Mouse (Mus musculus) bone marrow, adult 2 months (tissue): ENCODE data around the gene Rsph14. TPM values are rescaled to one million over a fixed set of nuclear protein-coding genes. Genes with fewer than 3 reads are reported as not detected.

ENCODE experiments used
- H3K27ac ChIP-seq: fragments of 200-500 bp; 2 replicates; pipeline ENCODE4 v1.5.1; 2012; ENCODE audit warnings: low read depth, mild to moderate bottlenecking, control low read depth, inconsistent platforms, low read length; ENCODE audit not compliant: control insufficient read depth, poor library complexity, insufficient read depth
- H3K4me1 ChIP-seq: fragments of 200-500 bp; 2 replicates; pipeline ENCODE4 v1.6.1; 2011; ENCODE audit warnings: low read length; ENCODE audit not compliant: control insufficient read depth, insufficient read depth
- H3K4me3 ChIP-seq: fragments of 200-500 bp; replicated peaks from 2 replicates; pipeline ENCODE3; 2011; ENCODE audit warnings: mild to moderate bottlenecking, low read depth, low read length, control low read depth; ENCODE audit not compliant: control insufficient read depth
- CTCF ChIP-seq: fragments of 200-500 bp; IDR thresholded peaks from 2 replicates; pipeline ENCODE4 v1.5.1; 2011; ENCODE audit warnings: low read length, control low read depth; ENCODE audit not compliant: control insufficient read depth, insufficient read depth
- POLR2A ChIP-seq: fragments of 200-500 bp; IDR thresholded peaks from 2 replicates; pipeline ENCODE4 v1.6.1; 2011; ENCODE audit warnings: low read depth, mild to moderate bottlenecking, control low read depth, low read length, borderline replicate concordance; ENCODE audit not compliant: control insufficient read depth
- WGBS: fragments of 180-500 bp; shearing (Covaris S2); methylation state at CpG from one replicate; pipeline ENCODE4 v1.1.7; 2018; 5-methylcytosine and 5-hydroxymethylcytosine counted together
- polyA plus RNA-seq: library from polyadenylated mRNA; stranded (reverse); fragments of >200 nt; gene quantifications from 2 replicates; pipeline ENCODE4 v1.2.4, GENCODE M21; 2011; ENCODE audit warnings: low replicate concordance; ENCODE audit not compliant: missing spikeins, insufficient read depth, insufficient read length

The Rsph14 gene
- polyA plus RNA-seq, 1 experiment, result not detected

DNA sequence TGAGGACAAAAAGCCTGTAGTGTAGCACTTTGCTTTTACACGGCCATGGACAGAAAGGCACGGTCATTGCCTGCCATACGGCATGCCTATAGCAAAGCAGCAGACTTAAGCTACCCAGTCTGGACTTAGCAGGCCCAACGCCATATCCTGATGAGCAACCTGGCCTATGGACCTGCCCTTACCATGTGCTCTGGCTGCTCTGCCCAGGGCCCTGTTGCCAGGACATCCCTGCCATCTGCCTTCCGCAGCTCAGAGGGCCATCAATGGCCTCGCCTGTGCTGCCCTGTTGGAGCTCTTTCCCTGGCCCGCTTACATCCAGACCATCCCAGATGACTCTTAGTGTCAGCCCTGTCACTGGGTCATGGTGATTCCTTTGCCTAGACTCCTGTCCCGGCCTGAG is 31.0 kb downstream of the Rsph14 start:
- no peak for TF ChIP-seq CTCF
- no peak for TF ChIP-seq POLR2A
- no peaks in the 10 kb centered on the region for H3K4me1 ChIP-seq
- 85% methylated on average over 8 of the region's 8 CpGs for WGBS
- H3K27ac ChIP-seq, result no peak overlapping the region
- no peak overlapping the region for H3K4me3 ChIP-seq

DNA sequence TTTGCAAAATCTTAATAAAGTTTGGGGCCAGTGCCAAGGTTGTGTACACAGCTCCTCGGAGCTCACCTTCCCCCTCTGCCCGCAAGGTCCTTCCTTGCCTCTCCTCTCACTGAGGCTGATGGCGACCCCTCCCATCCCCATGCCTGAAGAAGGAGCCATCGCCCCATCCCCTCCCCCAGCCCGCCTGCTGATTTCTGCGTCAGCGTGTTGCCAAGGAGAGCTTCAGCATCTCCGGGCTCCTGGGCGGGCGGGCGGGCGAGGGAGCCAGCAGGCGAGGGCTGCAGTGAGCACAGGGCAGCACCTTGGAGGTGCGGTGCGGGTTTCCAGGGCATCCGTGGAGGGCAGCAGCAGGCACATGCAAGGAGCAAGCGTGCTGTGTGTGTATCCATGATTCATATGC is 37.0 kb downstream of the Rsph14 start:
- H3K27ac ChIP-seq, result no peak overlapping the region
- H3K4me1 ChIP-seq, result no peaks in the 10 kb centered on the region
- TF ChIP-seq POLR2A (no peak), CTCF (no peak)
- 70% methylated on average over 17 of the region's 17 CpGs for WGBS
- no peak overlapping the region for H3K4me3 ChIP-seq

DNA sequence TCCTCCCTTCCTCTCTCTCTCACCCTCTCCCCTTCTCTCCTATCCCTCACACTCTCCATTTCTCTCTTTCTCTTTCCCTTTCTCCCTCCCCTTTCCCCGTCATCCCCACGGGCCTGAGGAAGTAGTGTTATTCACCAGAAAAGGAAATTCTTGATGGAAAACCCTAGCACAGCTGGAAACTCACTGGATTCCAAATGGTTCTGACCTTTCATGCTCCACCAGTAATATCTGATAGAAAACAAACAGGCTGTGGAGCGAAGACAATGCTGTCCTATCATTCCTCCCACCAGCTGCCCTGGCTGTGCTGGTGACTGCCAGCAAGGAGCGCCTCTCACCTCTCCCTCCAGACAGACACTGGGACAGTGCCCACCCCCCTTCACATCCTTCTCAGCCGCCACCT is 37.5 kb downstream of the Rsph14 start:
- TF ChIP-seq CTCF (no peak), POLR2A (no peak)
- H3K4me3 ChIP-seq, result no peak overlapping the region
- H3K27ac ChIP-seq, result no peak overlapping the region
- 57% methylated on average over 5 of the region's 5 CpGs for WGBS
- no peaks in the 10 kb centered on the region for H3K4me1 ChIP-seq

DNA sequence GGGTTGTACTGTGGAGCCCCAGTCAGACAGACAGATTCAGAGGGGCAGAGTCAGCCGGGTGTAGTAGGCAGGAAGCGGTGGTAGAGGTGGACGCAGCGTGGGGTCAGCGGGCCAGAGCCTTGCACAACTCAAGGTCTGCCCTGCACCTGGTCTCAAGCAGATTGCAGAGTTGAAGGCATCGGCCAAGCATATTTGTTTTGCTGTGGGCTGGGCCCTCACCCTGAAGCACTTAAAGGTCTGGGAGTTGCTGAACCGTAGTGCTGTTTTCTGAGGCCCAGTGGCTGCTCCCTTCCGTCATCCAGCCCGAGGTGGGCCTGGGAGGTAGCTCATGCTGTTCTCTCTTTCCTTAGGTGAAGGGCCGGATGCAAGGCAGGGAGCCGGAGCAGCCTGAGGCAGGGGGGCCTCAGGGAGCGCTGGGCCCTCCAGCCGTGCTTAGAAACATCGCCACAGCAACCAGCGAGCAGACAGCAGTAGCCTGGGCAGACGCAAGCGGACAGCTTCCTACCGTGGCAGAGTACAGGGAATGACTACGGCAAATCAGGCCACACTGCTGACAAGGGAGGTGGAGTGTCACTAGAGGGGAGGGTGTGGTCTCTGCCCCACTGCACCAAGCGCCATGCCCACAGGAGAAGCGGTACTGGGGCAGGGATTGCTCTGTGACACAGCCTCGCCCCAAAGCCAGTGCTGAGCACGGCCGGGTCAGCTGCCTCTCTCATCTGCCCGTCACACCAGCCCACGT is 41.6 kb downstream of the Rsph14 start:
- WGBS, result 82% methylated on average over 26 of the region's 26 CpGs
- Histone ChIP-seq H3K27ac (no peak overlapping the region), H3K4me1 (no peaks in the 10 kb centered on the region), H3K4me3 (no peak overlapping the region)
- TF ChIP-seq POLR2A (no peak), CTCF (no peak)

DNA sequence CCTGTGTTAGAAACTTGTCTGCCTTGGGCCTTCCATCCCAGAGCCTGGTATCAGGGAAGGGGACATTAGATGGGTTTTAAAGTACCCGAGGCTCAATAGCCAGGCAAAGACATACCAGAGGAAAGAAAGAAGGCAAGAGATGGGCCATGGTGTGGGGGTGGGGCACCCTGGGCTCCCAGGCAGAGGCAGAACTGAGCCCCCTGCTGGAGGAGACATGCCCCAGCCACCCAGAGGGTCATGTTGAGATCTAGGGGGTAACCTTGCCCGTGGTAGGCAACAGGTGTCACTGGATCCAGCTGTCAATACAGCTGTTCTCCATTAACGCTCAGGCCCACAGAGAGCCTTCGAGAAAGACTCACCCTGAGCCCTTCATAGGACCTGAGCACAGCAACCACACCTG is 42.6 kb downstream of the Rsph14 start:
- H3K4me1 ChIP-seq, result no peaks in the 10 kb centered on the region
- H3K4me3 ChIP-seq, result no peak overlapping the region
- 72% methylated on average over 4 of the region's 4 CpGs for WGBS
- no peak overlapping the region for H3K27ac ChIP-seq
- no peak for TF ChIP-seq POLR2A
- TF ChIP-seq CTCF, result no peak

DNA sequence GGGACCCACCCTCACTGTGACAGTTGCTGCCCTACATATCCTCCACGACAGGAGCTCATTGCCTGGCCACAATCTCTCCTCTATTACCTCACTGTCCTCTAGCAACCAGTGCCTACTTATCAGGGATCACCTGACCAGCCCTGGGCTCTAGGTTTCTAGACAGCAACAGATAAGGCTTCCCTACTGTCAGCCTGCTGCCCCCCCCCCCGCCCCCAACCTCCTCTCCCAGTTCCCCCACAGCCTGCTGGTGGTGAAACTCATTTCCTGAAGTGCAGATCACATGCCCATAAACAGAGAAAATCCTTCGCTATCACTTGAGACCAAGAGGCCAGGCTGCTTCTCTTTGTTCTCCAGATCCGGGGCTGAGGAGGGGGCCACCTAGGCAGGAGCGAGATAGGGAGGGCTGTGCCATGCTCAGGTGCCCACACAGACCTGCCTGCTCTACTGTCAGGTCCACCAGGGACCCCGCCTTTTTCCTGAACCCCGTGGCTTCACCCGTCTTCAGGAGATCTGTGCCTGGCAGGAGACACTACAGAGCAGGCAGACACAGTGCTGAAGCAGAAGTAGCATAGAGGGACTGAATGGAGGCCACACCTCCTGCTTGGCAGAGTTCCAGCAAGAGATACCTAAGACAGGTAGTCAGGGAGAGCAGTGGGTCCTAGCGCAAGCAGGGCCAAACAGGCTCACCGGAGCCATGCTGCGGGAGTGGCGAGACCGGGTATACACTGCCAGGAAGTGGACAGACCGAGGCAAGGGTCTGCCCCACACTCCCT is 44.5 kb downstream of the Rsph14 start:
- no peak overlapping the region for H3K4me3 ChIP-seq
- no peaks in the 10 kb centered on the region for H3K4me1 ChIP-seq
- no peak overlapping the region for H3K27ac ChIP-seq
- no peak for TF ChIP-seq POLR2A
- no peak for TF ChIP-seq CTCF
- 14% methylated on average over 14 of the region's 14 CpGs for WGBS

DNA sequence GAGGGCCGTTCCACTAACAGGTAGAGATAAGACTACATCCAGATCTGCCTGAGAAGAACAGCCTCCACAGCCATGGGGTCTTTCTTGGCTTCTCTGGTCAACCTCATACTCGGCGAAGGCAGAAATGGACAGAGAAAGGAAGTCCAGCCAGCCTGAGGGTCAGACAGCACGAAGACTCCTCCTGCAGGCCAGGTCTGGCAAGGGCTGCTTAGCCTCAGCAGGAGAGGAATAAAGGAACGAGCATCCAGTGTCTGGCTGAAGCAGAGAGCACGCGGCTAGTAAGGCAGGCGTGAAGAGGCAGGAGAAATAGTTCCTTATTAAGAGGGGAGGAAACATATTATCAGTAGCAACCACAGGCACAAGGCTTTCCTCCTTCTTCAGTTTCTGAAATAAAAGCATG is 49.2 kb downstream of the Rsph14 start:
- WGBS, result 35% methylated on average over 8 of the region's 8 CpGs
- no peak overlapping the region for H3K27ac ChIP-seq
- H3K4me1 ChIP-seq, result no peaks in the 10 kb centered on the region
- no peak overlapping the region for H3K4me3 ChIP-seq
- TF ChIP-seq CTCF (no peak), POLR2A (no peak)

DNA sequence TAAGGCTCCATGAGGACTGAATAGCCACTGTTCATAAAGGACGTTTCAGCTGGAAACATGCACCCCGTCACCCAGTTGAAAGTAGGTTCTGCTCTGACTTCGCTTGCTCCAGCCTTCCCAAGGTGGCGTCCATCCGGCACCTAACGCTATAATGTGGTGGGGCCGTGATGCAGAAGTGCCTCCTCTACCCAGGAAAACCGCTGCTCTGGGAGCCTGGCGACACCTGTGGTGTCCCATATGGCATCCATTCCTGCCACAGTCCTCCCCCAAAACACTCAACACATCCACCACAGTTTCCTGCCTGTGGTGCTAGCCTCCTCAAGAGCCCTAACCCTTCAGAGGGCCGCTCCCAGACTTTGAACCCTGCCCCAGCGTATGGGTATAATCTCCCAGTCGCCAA is 51.2 kb downstream of the Rsph14 start:
- WGBS, result 9% methylated on average over 12 of the region's 12 CpGs

DNA sequence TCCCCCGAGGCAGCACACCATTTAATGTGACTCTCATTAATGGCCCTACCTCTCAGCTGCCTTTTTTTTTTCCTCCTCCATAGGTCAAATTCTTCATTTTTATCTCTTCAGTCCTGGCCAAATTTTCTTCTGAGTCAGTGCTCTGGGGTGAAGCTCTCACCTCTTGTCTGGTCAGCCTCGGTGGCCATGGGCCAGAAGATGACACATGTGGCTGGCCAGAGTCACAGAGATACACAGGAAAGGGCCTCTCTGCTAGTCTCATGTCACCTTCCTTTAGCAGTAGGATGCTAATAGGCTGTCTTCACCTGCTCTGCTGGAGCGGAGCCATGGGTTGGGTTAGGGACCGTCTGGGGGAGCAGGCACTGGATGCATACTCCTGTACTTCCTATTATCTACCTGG is 54.3 kb downstream of the Rsph14 start:
- 85% methylated on average over 4 of the region's 4 CpGs for WGBS
- Histone ChIP-seq H3K27ac (no peak overlapping the region), H3K4me1 (no peaks in the 10 kb centered on the region), H3K4me3 (no peak overlapping the region)
- TF ChIP-seq CTCF (no peak), POLR2A (no peak)

More for the DNA sequence above, 51.2 kb downstream of the Rsph14 start:
- Histone ChIP-seq H3K27ac (no peak overlapping the region), H3K4me1 (no peaks in the 10 kb centered on the region), H3K4me3 (no peak overlapping the region)
- no peak for TF ChIP-seq POLR2A
- TF ChIP-seq CTCF, result no peak
